Mouse (Mus musculus) heart, postnatal 25 days (tissue): ENCODE results near the gene Slc27a3. TPM values are rescaled to one million over a fixed set of nuclear protein-coding genes. Genes with fewer than 3 reads are reported as not detected.

ENCODE experiments used
- DNase-seq: peaks from one replicate; pipeline ENCODE4 v3.0.0; 2022; ENCODE audit warnings: low spot score
- intact Hi-C: fragments of 180-260 bp; cut with DNase I; formaldehyde crosslinking; loops from one replicate; pipeline ENCODE4 v1.15.1; 2025
- total RNA-seq, 2 experiments: library from RNA; stranded (reverse); gene quantifications; 2 replicates each; pipeline ENCODE4 v1.2.3; 2021

Slc27a3 gene
- total RNA-seq = 1 to 10 TPM in 1 of 2 experiments, under 1 TPM in 1; 0.78 to 1.4 TPM

DNA sequence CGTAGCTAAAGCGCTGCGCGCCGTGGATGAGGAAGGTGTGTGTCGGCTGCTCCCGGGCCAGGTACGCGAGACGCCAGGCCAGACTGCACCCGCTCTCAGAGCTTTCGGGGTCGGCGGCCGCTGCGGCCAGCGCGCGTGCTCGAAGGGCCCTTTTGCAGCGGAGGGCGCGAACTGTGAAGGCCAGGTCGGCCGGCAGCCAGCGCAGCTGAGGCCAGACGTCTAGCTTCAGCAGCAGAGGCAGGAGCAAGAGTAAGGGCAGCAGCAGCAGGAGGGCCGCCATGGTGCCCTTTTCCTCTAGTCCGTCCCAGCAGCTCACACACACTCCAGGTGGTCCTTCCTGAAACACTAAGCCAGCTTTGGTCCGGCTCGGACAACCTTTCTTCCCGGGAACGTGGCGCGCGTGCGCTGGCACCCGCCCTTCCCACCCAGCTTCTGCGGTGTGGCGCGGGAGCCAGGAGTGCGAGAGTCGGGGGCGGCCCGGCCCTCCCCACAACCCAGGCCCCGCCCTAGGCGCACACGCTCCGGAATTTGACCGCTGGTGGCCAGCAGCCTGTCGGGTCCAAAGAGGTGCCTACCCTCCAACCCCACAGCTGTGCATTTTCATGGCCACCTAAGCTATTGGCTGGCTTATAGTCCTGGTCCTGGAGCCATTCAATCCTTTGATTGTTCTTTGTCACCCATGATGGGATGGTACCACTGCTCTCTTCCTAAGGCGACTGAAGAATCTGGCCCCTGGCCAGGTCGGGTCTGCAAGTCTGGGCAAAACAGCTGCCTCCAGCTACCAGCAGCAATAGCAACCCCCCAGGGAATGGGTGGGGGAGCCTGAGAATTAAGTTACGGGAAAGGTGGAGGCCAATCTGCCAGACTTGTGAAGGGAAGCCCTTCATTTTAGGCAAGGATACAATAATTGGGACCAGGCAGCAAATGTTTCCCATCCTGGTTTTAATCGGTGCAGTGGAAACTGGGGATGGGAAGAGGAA is at the start of gene Slc27a3:
Gene Slc27a3 (minus strand): TSS at position 428 of the 980 bp plus-strand sequence.
- DNase-seq = peak; percentile 9
- intact Hi-C loops = no loop called here

DNA sequence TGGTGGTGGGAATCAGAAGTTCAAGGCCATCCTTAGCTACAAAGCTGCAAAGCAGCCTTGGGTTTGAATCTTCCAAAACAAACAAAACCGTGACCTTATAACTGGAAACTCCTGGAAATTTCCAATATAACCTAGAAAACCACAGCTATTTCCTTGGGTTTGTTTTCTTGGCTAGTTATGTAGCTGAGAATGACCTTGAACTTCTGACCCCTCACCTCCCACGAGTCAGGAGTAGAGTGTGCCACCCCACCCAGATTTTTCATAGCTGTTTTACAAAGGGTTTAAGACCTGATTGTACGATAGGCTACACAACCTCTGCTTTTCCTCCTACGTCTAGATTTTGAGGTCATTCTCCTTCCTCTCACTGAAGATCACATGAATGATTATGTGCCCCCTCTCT is 47.4 kb upstream of the Slc27a3 start:
- intact Hi-C loops = no loop called here
- no peak for DNase-seq

DNA sequence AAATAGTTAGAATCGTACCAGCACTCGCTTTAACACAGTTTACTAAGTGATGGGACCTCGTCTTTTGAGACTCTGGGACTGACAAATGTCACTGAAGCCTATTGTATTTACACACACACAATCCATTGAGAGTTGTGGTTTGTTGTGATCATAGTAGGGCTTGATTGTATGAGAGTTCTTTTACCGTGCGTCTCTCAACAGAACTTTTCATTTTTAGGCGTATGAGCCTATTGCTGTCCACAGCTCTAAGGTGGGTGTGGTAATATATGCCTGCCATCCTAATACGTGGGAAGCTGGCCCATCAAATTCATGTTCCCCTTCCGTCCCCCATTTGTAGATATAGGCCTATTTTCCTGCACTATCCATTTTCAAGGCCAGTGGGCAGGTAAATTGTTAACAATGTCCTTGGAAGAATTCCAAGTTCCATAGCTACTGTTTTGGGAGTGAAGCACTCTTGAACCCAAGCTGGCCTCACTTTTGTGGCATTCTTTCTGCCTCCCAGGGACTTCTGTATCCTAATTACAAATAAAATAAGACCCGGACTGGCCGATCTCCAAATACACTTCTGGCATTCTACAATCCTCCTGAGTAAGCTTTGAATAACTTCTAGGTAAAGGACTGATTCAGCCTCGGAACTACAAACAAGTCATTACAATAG is 44.5 kb upstream of the Slc27a3 start:
- intact Hi-C loops = loop anchor here (5.0 kb wide), 1 partner anchor 33 kb away; the partner anchor contains the start of gene Npr1
- no peak for DNase-seq

DNA sequence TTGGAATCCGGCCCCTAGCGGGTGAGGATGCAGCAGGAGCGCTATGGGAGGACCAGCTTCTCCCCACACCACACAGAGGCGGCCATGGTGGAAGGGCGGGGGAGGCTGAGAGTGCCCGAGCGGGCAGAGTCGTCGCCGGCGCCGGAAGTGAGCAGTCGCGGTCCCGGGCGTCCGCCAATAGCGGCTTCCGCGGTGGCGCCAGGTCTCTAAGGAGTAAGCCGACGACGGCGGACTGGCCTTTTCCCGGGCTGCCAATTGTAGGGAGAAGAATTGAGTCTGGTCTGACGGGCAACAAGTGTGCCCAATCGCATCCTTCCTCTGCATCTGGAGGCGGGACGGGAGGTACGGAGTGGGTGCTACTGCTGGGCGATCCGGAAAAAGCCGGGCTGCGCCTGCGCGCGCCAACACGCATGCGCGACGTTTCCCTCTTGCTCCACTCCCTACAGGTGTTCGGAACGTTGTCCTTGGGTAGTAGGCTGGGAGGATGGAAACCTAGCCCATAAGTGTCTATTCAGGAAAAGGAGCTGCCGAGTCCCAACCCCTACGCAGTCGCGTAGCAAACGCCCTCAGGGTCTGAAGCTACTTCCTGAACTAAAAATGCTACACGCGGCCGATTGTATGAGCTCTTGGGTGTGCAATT is 43.8 kb upstream of the Slc27a3 start, which contains the start of gene Ints3:
Gene Ints3 (minus strand): TSS at position 242 of the 640 bp plus-strand sequence.
- intact Hi-C loops = loop anchor here (5.0 kb wide), 1 partner anchor 34 kb away; the partner anchor contains the start of gene Npr1
- peak; percentile 100 for DNase-seq

DNA sequence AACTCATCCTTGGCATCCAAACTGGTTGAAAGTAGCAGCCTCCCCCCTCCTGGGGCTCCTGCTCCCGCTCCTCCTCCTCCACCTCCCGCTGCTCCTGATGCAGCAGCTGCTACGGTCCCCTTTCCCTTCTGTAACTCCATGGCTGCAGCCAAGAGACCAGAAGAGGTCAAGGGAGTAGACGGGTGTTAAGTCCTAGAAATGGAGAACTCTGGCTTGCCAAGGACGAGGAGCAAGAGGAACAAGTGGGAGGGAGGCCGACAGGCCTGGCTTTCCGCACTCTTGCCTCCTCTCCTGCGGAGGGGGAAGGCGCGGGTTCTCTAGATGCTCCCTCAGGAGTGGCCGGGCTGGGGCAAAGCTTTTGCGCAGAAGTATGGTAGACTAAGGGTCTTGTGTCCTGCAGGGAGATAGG is 43.1 kb upstream of the Slc27a3 start:
- intact Hi-C loops = loop anchor here (5.0 kb wide), 1 partner anchor 34 kb away; the partner anchor contains the start of gene Npr1
- DNase-seq = peak; percentile 16

DNA sequence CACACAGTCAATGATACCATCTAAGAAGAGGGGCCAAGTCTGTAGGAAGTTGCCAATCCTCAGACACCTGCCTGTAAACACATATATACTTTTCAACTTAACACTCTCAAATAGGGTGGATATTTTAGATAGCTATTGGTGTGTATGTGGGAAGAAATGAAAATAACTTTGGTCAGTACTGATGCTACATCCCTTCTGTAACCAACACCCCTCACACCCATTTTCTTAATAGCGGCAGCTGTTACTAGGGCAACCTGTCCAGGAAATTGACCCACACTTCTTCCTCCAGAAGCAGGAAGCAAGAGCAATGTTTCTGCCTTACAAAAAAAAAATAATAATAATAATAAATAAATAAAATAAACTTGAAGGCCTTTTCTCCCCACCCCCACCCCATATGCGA is 42.6 kb upstream of the Slc27a3 start:
- DNase-seq = no peak
- intact Hi-C loops = loop anchor here (5.0 kb wide), 1 partner anchor 35 kb away; the partner anchor contains the start of gene Npr1

DNA sequence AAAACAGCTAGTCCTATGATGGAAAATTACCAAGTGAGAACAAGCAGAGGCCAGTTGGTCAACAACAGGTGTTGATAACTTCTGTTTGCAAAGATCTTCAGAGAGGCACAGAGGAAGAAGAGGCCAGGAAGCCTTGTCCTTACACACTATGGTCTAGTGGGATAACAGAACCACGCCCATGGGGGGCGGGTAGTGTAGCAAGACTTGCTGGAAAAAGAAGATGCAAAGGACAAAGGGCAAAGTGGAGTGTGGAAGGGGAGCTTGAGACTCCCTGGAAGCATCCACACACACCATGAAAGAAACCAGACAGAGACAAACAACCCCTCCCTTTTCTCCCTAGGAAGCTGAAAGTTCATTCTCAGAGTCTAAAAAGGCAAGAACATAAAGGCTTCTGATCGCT is 39.8 kb upstream of the Slc27a3 start:
- DNase-seq = no peak
- intact Hi-C loops = no loop called here

DNA sequence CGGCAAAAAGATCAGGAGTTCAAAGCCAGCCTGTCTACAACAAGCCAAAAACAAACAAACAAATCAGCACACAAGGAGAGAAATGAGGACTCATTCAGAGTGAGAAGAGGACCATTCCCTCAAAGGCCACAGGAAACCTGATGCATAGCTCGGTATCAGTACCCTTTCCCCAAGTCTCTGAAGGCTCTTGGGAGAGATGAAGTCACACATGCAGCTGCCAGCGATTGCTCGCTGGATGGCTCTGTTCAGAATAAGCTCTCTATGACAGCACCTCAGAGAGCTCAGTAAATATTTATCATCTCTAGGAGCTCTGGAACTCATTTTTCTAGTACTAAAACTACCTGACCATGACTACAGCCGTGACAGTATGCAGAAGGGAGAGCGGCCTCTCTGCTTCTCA is 38.4 kb upstream of the Slc27a3 start:
- no peak for DNase-seq
- intact Hi-C loops = no loop called here

DNA sequence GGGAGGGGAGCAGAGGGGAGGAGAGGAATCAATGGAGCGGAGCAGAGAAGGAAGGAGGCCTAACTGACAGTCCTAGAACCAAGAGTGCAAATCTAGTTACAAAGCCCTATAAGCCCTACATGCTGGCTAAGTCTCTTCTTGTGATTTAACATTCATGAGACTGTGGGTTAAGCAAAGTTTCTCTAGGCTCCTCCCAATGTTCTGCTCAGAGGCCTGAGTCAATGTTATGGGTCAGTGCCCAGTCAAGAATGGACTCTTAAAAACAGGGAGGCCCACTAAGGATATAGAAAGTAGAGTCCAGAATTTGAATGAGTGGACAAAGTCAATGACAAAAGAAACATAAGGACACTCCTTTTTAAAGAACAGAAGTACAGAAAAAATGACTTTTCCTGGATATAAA is 37.8 kb upstream of the Slc27a3 start:
- intact Hi-C loops = no loop called here
- no peak for DNase-seq

DNA sequence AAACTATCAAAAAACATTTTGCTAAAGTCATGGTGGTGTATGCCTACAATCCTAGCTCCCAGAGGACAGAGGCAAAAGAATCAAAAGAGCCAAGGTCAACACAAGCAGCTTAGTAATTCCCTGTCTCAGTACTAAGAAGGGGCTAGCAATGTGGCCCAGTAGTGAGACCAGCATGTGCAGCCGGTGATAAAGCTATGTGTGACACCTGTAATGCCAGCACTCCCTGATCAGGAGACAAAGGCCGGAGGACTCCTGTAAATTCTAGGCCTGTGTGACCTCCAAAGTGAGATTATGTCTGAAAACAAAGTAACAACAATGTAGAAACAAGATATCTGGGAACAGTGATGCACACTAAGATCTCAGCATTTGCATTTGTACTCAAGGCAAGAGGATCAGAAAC is 35.8 kb upstream of the Slc27a3 start:
- intact Hi-C loops = no loop called here
- no peak for DNase-seq

DNA sequence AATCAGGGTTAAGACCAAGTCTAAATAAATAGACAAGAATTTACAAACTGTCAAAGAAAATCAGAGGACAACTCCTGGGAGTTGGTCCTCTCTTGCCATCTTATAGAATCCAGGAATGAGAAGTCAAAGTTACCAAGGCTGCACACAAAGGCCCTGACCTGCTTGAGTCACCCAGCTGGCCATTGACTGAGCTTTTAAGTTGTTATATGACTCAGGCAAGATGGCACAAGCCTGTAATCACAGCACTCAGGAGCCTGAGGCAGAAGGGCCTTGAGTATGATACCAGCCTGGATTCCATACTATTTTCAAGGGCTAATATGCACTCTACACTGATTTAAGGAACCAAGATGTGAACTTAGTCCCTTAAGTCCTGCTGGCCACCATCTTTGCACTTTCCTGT is 33.8 kb upstream of the Slc27a3 start:
- no peak for DNase-seq
- intact Hi-C loops = no loop called here

DNA sequence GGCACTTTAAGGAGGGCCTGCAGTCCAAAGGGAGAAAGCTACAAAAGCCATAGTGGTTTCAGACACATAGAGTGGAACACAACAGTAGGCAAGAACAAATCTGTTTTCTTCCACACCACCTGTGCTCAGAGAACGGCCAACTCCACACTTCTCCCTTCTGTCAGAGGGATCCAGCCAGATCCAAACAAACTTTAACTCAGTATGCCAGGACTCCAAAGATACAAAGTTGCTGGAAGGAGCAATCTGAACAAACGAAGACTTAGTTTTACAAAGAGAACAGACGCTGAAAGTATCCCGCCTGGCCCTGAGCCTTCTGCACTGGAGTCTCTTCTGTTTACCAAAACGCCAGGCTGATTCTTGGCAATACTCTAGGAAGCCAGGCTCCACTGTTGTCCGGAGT is 31.0 kb upstream of the Slc27a3 start:
- intact Hi-C loops = no loop called here
- no peak for DNase-seq

DNA sequence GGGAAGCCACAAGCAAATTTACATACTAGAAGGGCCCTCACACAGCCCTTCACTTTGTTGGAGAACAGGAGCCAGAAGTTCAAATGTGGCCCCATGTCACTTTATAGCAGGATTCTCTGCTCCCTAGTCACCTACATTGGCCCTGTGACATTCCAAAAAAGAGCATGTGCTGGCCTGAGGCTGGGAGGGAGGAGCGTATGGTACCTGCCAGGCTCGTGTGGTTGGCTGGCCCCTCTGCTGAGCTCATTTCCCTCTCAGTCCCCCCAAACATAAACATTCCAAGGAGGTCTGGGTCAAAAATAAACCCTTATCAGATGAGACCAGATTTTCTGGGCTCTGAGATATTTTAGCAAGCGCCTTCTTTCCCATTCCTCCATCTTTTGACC is 23.3 kb upstream of the Slc27a3 start:
- intact Hi-C loops = loop anchor here (10.0 kb wide), 1 partner anchor 202 kb away; the partner anchor contains the start of gene S100a6
- DNase-seq = no peak

DNA sequence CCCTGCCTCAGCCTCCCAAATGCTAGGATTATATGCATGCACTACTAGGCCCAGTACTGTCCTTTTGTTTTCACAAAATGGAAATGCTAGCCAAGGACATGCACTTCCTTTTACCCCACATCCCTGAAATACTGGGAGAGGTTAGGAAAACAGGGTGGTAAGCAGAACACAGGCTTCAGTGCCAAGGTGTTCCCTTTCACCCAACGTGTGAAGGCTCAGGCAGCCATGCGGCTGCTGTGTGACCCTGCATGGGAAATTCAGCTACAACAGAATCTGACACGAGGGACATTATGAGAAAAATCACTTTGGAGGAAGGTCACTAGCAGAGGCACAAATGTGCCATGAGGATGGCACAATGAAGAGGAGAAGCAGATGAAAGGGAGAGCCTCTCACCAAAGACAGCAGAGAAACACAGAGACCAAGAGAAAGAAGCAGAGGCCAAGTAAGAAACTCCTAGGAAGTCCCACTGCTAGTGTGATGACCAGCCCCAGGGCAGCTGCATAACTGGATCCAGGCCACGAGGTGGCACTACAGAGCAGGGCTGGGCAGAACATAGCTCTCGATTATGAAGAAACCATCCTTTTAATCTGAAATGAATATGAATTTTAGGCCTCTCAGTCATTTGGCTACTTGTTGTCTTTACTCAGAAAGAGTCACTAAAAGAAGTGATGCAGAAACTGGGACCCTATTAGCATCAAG is 22.7 kb upstream of the Slc27a3 start:
- intact Hi-C loops = loop anchor here (1.0 to 10.0 kb wide), 2 partner anchors 54 to 202 kb away; partner anchors contain the start of gene S100a6
- peak; percentile 46 for DNase-seq

DNA sequence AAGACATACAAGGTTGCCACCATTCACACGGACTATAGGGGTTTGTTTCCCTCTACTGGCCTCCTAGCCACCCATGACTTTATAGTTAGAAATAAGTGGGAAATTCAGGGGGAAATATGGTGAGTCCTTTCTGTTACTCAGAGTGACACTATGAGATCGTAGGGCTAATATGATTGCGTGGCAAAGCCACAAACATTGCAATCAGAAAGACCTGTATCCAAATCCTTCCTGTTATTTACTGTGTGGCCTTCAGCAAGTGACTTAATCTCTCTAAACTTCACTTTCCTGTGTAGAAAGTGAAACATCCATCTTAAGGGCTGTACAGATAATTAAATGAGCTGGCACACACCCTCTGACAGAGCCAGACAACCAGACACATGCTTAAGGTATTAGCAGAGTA is 19.0 kb upstream of the Slc27a3 start:
- intact Hi-C loops = no loop called here
- DNase-seq = no peak

DNA sequence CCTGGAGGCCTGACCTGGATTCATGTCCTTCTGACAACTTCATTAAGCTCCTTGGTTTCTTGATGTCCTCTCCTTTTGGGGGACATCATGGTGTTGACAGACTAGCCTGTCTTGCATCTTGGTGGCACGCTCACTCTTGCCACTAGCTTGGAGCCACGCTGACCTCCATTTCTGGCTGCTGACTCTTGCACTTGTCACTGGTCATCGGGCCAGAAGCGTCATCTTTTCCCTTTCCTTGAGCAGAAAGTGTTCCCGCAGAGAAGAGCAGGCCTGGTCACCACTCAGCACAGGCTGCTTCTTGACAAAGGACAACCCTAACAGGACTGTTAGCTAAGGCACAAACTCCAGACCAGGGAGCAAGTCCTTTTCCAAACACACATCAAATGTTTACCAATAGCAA is 16.7 kb upstream of the Slc27a3 start:
- intact Hi-C loops = no loop called here
- DNase-seq = no peak

DNA sequence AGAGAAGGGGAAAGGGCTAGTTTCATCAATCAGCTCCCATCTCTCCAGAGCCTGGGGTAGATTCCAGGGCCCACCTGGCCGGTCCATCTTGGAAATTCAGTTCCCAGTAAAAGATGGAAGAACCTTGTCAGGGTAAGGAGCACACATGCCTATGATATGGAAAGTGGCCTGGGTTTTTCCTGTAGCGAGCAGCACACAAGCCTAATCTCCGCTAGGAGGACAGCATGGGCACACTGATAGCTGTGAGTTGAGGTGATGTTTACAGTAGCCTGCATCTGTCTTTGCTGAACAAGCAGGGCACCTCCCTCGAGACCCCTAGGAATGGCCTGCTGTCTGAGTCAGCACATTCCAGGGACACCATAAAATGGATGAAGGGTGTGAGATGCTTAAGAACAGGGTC is 14.9 kb upstream of the Slc27a3 start:
- intact Hi-C loops = no loop called here
- no peak for DNase-seq

DNA sequence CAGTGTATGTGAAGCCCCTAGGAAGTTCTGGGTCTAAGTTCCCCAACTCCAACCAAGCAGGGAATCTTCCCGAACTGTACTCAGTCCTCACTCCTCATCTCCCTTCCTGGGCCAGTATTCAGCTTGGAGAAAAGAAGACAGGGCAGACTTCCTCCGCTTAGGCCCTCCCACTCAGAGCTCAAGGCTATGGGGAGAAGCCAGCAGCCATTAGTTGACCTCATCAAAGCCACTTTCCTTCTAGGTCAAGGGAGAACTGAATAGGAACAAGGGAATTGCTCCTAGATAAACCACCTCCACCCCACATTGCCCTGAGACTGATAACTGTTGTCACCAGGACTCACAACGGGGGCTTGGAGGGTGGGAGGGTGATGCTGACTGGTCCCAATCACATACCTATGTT is 14.4 kb upstream of the Slc27a3 start:
- intact Hi-C loops = no loop called here
- no peak for DNase-seq

DNA sequence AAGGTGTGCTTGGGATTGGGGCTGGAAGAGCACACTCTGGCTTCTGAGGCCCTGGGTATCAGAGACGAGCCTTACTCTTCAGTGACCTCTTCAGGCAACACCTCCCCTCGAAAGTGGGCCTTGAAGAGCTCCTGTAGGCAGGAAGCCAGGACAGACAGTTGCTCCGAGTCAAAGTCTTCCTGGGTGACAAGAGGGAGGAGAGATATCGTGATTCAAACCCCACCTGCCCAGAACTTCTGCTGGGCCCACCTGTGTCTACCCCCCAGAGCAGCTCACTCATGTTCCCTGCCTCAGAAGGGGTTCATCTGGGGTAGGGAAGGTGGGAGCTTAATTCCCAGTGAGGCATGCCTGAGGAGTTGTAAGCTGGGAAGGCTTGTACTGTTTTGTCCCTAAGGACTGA is 11.3 kb upstream of the Slc27a3 start:
- no peak for DNase-seq
- intact Hi-C loops = no loop called here

DNA sequence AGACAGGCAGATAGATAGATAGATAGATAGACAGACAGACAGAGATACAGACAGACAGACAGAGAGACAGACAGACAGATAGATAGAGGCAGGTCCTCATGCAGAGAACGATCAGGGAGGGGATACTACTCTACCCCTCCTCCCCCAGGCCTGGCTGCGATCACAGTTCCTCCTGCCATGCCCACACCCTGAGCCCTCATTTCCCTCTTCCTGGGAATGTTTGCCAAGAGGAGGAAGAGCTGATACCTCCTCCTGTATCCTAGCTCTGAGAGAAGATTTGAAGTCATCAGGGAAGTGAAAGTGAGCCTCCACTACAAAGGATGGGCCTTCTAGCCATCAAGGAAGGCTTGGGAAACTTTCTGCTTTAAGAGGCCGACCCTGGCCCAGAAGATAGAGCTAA is 5.9 kb upstream of the Slc27a3 start:
- DNase-seq = no peak
- intact Hi-C loops = no loop called here
